Mouse (Mus musculus): ENCODE data around the gene Fndc3c1. TPM values are rescaled to one million over a fixed set of nuclear protein-coding genes. Genes with fewer than 3 reads are reported as not detected.
"Not testable (repeated sequence)": the region's sequence is repeated elsewhere in the genome, so short reads cannot be mapped to it uniquely, and the experiment has no call there.

Gene Fndc3c1
- not detected for total RNA-seq (2021)

- no peak for DNase-seq (ENCODE audit: extremely low spot score in 1 of 2, low spot score in 1 of 2)
These were observed at the start of gene Fndc3c1 for GRCm38 (mm10) chrX:106485101-106485651. Gene Fndc3c1, minus strand, starts transcription at chrX:106485401.

GRCm38 (mm10) chrX:106486451-106486850 lies 1.2 kb upstream of the Fndc3c1 start:
- no peak for DNase-seq (ENCODE audit: extremely low spot score in 1 of 2, low spot score in 1 of 2)

- no peak for DNase-seq (ENCODE audit: extremely low spot score in 1 of 2, low spot score in 1 of 2)
These were observed 470 bp upstream of the Fndc3c1 start for GRCm38 (mm10) chrX:106485671-106486070.

GRCm38 (mm10) chrX:106479891-106480290 lies 5.3 kb downstream of the Fndc3c1 start:
- not testable (repeated sequence) for DNase-seq (ENCODE audit: extremely low spot score in 1 of 2, low spot score in 1 of 2)

- DNase-seq (ENCODE audit: extremely low spot score in 1 of 2, low spot score in 1 of 2): no peak
These were observed 99.9 kb downstream of the Fndc3c1 start for GRCm38 (mm10) chrX:106385304-106385703.

GRCm38 (mm10) chrX:106380608-106381007 lies 104.6 kb downstream of the Fndc3c1 start:
- no peak for DNase-seq (ENCODE audit: extremely low spot score in 1 of 2, low spot score in 1 of 2)

Small RNA genes within 50 kb of the gene (microRNA-seq; reads per million reads assigned to microRNA genes)
- 0 reads per million in 2 experiments for gene Gm27428

Other genes with a start within 250 kb of the Fndc3c1 start
- gene Fnd3c2, start 230.0 kb downstream of the Fndc3c1 start, total RNA-seq (2021): not detected
- gene Gm5127, start 97.8 kb upstream of the Fndc3c1 start, total RNA-seq (2021): under 1 TPM in 1 of 2 experiments, not detected in 1; 0.19 TPM
- under 1 TPM; 0.47 to 0.52 TPM for gene Cysltr1, start 118.3 kb upstream of the Fndc3c1 start, total RNA-seq (2021)